Mouse (Mus musculus) thymus, adult 2 months (tissue): ENCODE measurements around the gene Rnd1.

Experiments used
- CTCF ChIP-seq: fragments of 200-500 bp; IDR thresholded peaks from 2 replicates; pipeline ENCODE4 v1.5.1; 2012; ENCODE audit warnings: mild to moderate bottlenecking, control low read depth, low read length, moderate library complexity, borderline replicate concordance; ENCODE audit not compliant: control insufficient read depth, poor library complexity, insufficient read depth; ENCODE audit errors: extremely low read depth
- POLR2A ChIP-seq: fragments of 200-500 bp; IDR thresholded peaks from 2 replicates; pipeline ENCODE4 v1.6.1; 2012; ENCODE audit warnings: mild to moderate bottlenecking, low read length, control low read depth, moderate library complexity; ENCODE audit not compliant: control insufficient read depth, poor library complexity, insufficient read depth; ENCODE audit errors: extremely low read depth

DNA sequence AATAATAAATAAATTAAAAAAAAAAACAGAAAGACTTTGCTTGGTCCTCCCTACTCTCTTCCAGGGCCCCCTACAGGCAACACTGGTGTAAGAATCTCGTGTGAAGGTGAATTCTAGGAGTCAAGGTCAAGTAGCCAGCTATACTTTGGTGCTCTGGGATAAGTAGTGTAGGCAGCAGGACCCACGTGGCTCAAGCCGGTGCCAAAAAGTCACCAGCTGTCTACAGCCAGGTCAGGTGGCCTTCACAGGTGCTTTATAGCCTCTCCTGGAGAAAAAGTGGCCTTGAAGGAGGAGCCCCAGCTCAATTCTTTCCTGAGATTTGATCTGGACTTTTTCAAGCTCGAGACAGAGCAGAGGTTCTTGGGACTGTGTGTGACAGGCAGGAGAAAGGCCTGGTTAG is 48.8 kb upstream of the Rnd1 start:
- TF ChIP-seq POLR2A (no peak), CTCF (no peak)
